Mouse (Mus musculus) limb, embryonic 15.5 days (tissue): ENCODE data around the gene Gm9945. TPM values are rescaled to one million over a fixed set of nuclear protein-coding genes. Genes with fewer than 3 reads are reported as not detected.

Source experiments
- ATAC-seq: fragments of 200-750 bp; cut with Nextera tagmentation; 2 replicates; pipeline ENCODE4 v1.8.0; 2017; ENCODE audit warnings: low read depth, moderate TSS enrichment; ENCODE audit not compliant: insufficient number of reproducible peaks, low FRiP score, low TSS enrichment
- H3K27ac ChIP-seq: fragments of 300-500 bp; sonication (generic); 2 replicates; pipeline ENCODE4 v1.5.1; 2015; ENCODE audit warnings: moderate library complexity, mild to moderate bottlenecking, inconsistent platforms
- H3K27me3 ChIP-seq: fragments of 300-500 bp; sonication (generic); 2 replicates; pipeline ENCODE4 v1.6.1; 2015; ENCODE audit warnings: inconsistent platforms
- H3K36me3 ChIP-seq: fragments of 300-500 bp; sonication (generic); 2 replicates; pipeline ENCODE4 v1.6.1; 2015; ENCODE audit warnings: inconsistent platforms
- H3K4me1 ChIP-seq: fragments of 300-500 bp; sonication (generic); 2 replicates; pipeline ENCODE4 v1.6.1; 2015; ENCODE audit warnings: inconsistent platforms
- H3K4me2 ChIP-seq: fragments of 300-500 bp; sonication (generic); 2 replicates; pipeline ENCODE4 v1.6.1; 2015; ENCODE audit warnings: mild to moderate bottlenecking, inconsistent platforms
- H3K4me3 ChIP-seq: fragments of 300-500 bp; sonication (generic); 2 replicates; pipeline ENCODE4 v1.5.1; 2015; ENCODE audit warnings: mild to moderate bottlenecking, inconsistent platforms
- H3K9ac ChIP-seq: fragments of 300-500 bp; sonication (generic); 2 replicates; pipeline ENCODE4 v1.6.1; 2015; ENCODE audit warnings: inconsistent platforms
- H3K9me3 ChIP-seq: fragments of 300-500 bp; sonication (generic); 2 replicates; pipeline ENCODE4 v1.6.1; 2016; ENCODE audit warnings: inconsistent platforms
- WGBS: fragments of 180-500 bp; shearing (Covaris S2); methylation state at CpG from one replicate; pipeline ENCODE4 v1.1.7; 2015; 5-methylcytosine and 5-hydroxymethylcytosine counted together
- polyA plus RNA-seq: library from polyadenylated mRNA; unstranded; fragments of >200 nt; fragmentation: Nextera tagmentation; extraction: Ambion mirVana; gene quantifications from 2 replicates; pipeline ENCODE4 v1.2.1, GENCODE M21; 2015

The Gm9945 gene
- polyA plus RNA-seq, 1 experiment from 2014 or later: not detected

DNA sequence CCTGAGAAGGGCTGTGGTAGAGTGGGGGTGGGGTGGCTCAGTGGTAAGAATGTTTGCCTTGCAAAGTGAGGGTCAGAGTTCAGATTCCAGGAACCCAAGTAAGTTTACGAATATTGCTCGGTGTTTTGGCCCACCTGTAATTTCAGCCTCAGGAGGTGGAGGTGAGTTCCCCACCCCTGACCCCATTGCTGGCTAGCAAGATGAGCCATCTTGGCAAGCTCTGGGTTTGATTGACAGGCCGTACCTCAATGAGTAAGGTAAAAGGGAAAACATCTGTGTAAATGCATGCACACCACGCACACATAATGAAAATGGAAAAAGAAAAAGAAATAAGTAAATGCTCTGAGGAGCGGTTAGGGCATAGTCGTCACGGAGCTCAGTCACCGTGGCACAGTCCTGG, 24.4 kb downstream of the Gm9945 start:
- WGBS: 82% methylated on average over 8 of the region's 8 CpGs
- Histone ChIP-seq H3K27ac (no peak overlapping the region), H3K4me1 (peaks cover 11% of the 10 kb centered on the region), H3K27me3 (no peaks in the 10 kb centered on the region), H3K4me3 (no peak overlapping the region), H3K9ac (no peak overlapping the region), H3K9me3 (no peaks in the 10 kb centered on the region), H3K4me2 (no peak overlapping the region), H3K36me3 (no peaks in the 10 kb centered on the region)
- ATAC-seq: no peak

GRCm38 (mm10) chr11:53505026-53505663, 25.2 kb downstream of the Gm9945 start:
- ATAC-seq: no peak
- H3K36me3 ChIP-seq: no peaks in the 10 kb centered on the region
- no peaks in the 10 kb centered on the region for H3K27me3 ChIP-seq
- no peak overlapping the region for H3K9ac ChIP-seq
- no peak overlapping the region for H3K27ac ChIP-seq
- no peak overlapping the region for H3K4me2 ChIP-seq
- H3K4me3 ChIP-seq: no peak overlapping the region
- peaks cover 11% of the 10 kb centered on the region for H3K4me1 ChIP-seq
- WGBS: 40% methylated on average over 5 of the region's 5 CpGs
- no peaks in the 10 kb centered on the region for H3K9me3 ChIP-seq

GRCm38 (mm10) chr11:53507098-53507805, 27.3 kb downstream of the Gm9945 start:
- H3K36me3 ChIP-seq: no peaks in the 10 kb centered on the region
- no peaks in the 10 kb centered on the region for H3K9me3 ChIP-seq
- no peaks in the 10 kb centered on the region for H3K27me3 ChIP-seq
- H3K27ac ChIP-seq: no peak overlapping the region
- H3K9ac ChIP-seq: no peak overlapping the region
- no peak overlapping the region for H3K4me3 ChIP-seq
- no peak for ATAC-seq
- H3K4me1 ChIP-seq: peaks cover 5% of the 10 kb centered on the region
- 79% methylated on average over 9 of the region's 9 CpGs for WGBS
- no peak overlapping the region for H3K4me2 ChIP-seq

DNA sequence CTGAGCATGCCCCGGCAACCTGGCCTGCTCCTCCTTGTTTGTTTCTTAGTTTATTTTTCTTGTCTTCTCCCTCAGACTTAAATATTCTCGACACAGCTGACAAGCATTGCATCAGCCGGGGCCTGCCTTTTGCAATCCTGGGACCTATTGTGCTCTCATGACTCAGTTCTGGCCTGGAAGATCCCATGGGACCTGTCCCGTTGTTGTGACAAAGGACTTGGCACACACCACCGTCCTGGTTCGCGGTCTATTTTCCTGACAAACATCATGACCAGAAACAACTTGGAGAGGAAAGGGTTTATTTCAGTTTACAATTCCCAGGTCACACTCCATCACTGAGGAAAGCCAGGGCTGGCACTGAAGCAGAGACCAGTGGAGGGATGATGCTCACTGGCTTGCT, 28.2 kb downstream of the Gm9945 start:
- no peak overlapping the region for H3K9ac ChIP-seq

GRCm38 (mm10) chr11:53508591-53508990, 28.6 kb downstream of the Gm9945 start:
- H3K36me3 ChIP-seq: no peaks in the 10 kb centered on the region
- no peak overlapping the region for H3K27ac ChIP-seq
- no peak overlapping the region for H3K9ac ChIP-seq
- ATAC-seq: no peak
- no peaks in the 10 kb centered on the region for H3K9me3 ChIP-seq
- no peak overlapping the region for H3K4me3 ChIP-seq
- 45% methylated on average over 3 of the region's 3 CpGs for WGBS
- no peak overlapping the region for H3K4me2 ChIP-seq
- peaks cover 5% of the 10 kb centered on the region for H3K4me1 ChIP-seq
- H3K27me3 ChIP-seq: no peaks in the 10 kb centered on the region

More for the DNA sequence above, 28.2 kb downstream of the Gm9945 start:
- 61% methylated on average over 7 of the region's 7 CpGs for WGBS
- Histone ChIP-seq H3K27me3 (no peaks in the 10 kb centered on the region), H3K36me3 (no peaks in the 10 kb centered on the region), H3K4me1 (peaks cover 5% of the 10 kb centered on the region), H3K4me2 (no peak overlapping the region), H3K4me3 (no peak overlapping the region), H3K27ac (no peak overlapping the region), H3K9me3 (no peaks in the 10 kb centered on the region)
- ATAC-seq: no peak

DNA sequence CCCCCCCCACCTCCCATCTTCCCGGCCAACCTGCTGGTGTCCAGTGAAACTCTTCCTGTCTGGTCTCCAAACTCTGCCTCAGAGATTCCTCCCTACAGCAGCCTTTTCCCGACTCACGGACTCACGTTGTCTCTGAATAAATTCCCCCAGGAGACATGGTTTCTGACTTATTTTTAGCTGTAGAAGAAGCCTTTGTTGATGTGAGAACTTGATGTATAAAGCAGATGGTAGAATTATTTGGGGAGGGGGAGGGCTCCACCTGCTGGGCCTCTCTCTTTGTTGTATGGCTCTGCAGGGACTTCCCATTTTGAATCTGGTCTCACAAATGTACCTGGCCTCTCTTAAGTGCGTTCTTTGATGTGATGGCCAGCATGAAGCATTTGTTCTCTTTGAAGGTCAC, 30.4 kb downstream of the Gm9945 start:
- Histone ChIP-seq H3K36me3 (no peaks in the 10 kb centered on the region), H3K9me3 (no peaks in the 10 kb centered on the region), H3K27ac (no peak overlapping the region), H3K27me3 (no peaks in the 10 kb centered on the region), H3K4me3 (no peak overlapping the region), H3K4me2 (no peak overlapping the region), H3K4me1 (peaks cover under 1% of the 10 kb centered on the region; the same call in 1 of the 2 replicates), H3K9ac (no peak overlapping the region)
- no peak for ATAC-seq
- WGBS: 41% methylated on average over 5 of the region's 5 CpGs

DNA sequence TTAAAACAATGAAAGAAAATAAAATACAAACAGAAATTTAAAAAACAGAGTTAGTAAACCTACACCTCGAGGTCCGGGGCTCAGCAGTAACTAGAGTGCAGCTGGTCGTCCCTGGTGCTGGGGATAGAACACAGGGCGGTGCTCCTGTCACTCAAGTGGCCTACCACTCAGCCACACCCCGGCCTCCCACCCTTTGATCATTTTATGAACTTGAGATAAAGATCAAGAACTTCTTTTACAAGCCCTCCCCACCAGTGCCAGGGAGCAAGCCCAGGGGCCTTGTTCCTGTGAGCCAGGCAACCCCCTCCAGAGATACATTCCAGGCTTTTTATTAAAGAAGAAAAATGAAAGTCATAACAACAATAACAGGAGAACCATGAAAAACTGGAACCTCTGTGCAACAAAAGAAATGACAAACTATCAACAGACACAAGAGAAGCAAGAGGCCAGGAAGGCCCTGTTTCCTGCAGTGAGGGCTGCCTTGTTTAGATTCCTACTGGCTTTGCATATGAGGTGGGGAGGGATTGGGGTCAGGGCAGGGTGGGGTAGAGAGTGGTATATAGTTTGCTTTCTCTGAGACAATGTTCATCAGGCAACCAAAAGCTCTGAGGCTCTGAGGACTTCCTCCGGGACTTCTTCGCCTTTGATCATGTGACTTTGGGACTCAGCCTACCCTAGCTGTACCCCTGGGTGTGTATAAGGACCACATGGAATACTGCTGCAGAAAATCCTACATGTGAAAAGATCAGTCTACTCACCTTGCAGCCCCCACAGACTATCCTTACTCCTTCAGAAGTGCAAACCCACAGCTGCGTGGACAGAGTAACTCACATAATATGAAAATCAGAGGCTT, 37.0 kb downstream of the Gm9945 start:
- Histone ChIP-seq H3K4me1 (peaks cover 29% of the 10 kb centered on the region), H3K9me3 (no peaks in the 10 kb centered on the region), H3K9ac (no peak overlapping the region), H3K4me3 (no peak overlapping the region), H3K27me3 (no peaks in the 10 kb centered on the region), H3K4me2 (no peak overlapping the region), H3K36me3 (no peaks in the 10 kb centered on the region), H3K27ac (peak overlapping the region; percentile 40)
- WGBS: 36% methylated on average over 8 of the region's 8 CpGs
- no peak for ATAC-seq

DNA sequence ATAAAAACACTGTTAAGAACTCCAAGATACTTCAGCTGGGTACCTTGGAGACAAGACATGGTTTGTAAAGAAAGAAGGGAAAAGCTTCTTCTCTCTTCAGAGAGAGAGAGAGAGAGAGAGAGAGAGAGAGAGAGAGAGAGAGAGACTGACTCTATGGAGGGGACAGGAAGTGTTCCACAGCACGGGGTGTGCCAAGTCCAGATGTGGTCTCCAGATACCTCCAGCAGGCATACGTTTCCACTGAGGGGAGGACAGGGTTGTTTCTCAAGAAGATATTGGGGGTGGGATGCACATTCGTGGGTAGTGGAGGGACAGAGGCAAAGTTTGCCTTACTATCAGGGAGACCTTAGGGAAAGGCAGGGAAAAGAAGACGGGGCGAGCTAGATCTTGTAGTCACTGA, 38.8 kb downstream of the Gm9945 start:
- Histone ChIP-seq H3K36me3 (no peaks in the 10 kb centered on the region), H3K27ac (peak overlapping the region; percentile 94), H3K4me2 (peak overlapping the region; percentile 62), H3K9me3 (no peaks in the 10 kb centered on the region), H3K27me3 (no peaks in the 10 kb centered on the region), H3K4me1 (peaks cover 45% of the 10 kb centered on the region), H3K4me3 (peak overlapping the region; percentile 84), H3K9ac (peak overlapping the region; percentile 80; the same call in 1 of the 2 replicates)
- ATAC-seq: no peak
- WGBS: 40% methylated on average over 5 of the region's 5 CpGs

DNA sequence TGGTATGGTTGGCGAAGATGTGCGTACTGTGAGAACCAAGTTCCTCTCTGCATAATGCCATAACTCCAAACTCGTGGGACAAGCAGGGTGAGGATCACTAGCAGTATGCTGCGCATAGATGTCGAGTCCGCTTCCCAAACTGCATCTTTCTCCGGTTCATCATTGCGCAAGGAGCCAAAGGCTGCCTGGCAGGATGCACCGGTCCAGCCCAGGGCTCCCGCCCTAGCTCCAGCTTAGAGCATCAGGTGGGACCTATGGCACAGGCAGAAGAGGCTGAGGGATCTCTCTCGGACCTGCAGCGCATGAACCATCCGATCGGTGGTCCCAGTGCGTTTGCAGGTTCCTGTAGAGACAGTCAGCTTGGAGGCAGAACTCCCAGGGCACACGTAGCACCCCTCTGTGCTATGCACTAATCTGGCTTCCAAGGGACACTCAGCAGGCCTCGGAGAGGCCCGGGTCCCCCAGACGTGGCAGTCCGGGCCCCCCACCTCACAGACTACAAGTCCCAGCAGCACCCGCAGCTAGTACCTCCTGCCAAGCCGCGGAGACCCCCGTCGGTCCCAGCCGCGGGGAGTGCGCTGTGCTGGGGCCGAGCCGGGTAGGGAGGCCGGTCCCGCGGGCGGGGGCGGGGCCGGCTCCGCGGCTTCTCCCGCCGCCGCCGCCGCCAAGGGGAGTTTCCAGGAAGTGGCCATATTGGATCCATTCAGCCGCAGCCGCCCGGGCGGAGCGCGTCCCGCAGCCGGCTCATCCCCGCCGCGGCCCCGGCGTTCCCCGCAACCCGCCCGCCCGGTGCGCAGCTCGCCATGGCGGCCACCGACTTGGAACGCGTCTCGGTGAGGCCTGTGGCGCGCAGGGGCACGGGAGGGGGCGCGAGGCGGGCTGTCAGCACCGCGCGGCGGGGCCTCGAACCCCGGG, 39.5 kb downstream of the Gm9945 start, which contains the start of gene Sept8:
Gene Sept8, plus strand, starts transcription at position 51 of the 915 bp plus-strand sequence.
- peaks cover 52% of the 10 kb centered on the region for H3K4me1 ChIP-seq
- WGBS: 5% methylated on average over 64 of the region's 79 CpGs
- ATAC-seq: peak; percentile 82

DNA sequence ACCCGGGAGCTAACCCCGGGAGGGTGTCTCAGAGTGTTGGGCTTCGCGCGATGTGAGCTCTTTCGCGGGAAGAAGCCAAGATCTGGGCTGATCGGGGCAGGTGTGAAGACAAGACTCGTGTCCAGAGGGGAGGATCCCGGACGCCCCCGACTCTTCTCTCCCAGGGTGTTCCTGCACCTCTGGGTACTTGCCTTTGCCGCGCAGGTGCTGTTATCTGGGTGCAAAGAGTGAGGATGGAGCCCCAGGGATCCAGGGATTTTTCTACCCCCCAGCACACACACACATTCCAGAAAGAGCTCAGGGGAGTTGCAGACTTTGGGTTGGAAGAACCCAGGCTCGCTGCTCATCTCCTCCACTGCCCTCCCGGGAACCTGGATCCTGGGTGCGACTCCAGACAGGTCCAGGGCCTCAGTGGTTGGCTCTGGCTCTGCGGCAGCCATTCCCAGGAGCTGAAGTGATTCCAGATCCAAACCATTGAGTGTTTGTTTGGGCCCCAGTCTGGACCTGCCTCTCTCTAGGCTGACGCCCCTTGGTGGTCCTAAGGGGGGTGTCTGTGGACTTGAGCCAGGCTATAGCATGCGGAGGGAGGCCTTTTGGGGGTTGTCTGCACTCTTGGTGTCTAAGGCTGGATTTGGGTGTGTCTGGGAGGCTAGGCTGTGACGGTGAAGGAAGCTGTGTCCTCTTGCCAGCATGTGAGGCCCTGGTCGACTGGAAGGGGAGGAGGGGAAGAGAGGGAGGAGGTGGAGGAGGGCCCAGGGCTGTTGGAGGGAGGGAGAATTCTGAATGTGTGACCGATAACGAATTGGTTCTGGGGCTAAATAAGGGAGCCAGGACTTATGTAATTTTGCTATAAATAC, 40.4 kb downstream of the Gm9945 start:
- peak overlapping the region; percentile 94 for H3K27ac ChIP-seq
- WGBS: under 1% methylated on average over 24 of the region's 24 CpGs
- no peaks in the 10 kb centered on the region for H3K27me3 ChIP-seq
- H3K4me1 ChIP-seq: peaks cover 61% of the 10 kb centered on the region
- peak; percentile 75 for ATAC-seq
- H3K4me2 ChIP-seq: peak overlapping the region; percentile 62
- H3K9ac ChIP-seq: peak overlapping the region; percentile 80
- peak overlapping the region; percentile 84 for H3K4me3 ChIP-seq
- H3K9me3 ChIP-seq: no peaks in the 10 kb centered on the region
- H3K36me3 ChIP-seq: no peaks in the 10 kb centered on the region

More for the DNA sequence above, 39.5 kb downstream of the Gm9945 start, which contains the start of gene Sept8:
- H3K4me2 ChIP-seq: peak within 1 kb of the TSS; percentile 62
- no peaks in the 10 kb centered on the region for H3K36me3 ChIP-seq
- H3K9me3 ChIP-seq: no peaks in the 10 kb centered on the region
- H3K4me3 ChIP-seq: peak within 1 kb of the TSS; percentile 84
- peak within 1 kb of the TSS; percentile 94 for H3K27ac ChIP-seq
- no peaks in the 10 kb centered on the region for H3K27me3 ChIP-seq
- peak within 1 kb of the TSS; percentile 80 for H3K9ac ChIP-seq
